Mouse (Mus musculus): Measurements from ENCODE around the gene Tmsb10.
A peak's percentile ranks its signal among the peaks of the same experiment; 100 is the strongest.

The Tmsb10 gene

GRCm38 (mm10) chr6:72958662-72959071 lies at the start of gene Tmsb10:
Gene Tmsb10, minus strand, starts transcription at chr6:72958748.
- DNase-seq, result no peak

- no peak for DNase-seq
Measured at GRCm38 (mm10) chr6:73003601-73004000, 45.1 kb upstream of the Tmsb10 start.

GRCm38 (mm10) chr6:73002391-73002790 lies 43.8 kb upstream of the Tmsb10 start:
- DNase-seq, result no peak

DNA sequence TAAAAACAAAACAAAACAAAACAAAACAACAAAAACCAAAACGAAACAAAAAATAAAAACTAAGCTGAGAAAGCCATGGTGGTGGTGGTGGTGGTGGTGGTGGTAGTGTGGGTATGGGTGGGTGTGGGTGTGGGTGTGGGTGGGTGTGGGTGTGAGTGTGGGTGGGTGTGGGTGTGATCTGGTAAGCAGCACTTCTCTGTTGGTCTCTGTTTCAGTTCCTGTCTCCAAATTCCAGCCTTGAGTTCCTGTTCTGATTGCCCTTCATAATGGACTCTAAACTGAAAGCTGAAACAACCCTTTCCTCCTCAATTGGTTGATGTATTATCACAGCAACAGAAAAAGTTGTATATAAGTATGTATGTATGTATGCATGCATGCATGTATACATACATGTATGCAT lies 40.3 kb upstream of the Tmsb10 start:
- no peak for DNase-seq

DNA sequence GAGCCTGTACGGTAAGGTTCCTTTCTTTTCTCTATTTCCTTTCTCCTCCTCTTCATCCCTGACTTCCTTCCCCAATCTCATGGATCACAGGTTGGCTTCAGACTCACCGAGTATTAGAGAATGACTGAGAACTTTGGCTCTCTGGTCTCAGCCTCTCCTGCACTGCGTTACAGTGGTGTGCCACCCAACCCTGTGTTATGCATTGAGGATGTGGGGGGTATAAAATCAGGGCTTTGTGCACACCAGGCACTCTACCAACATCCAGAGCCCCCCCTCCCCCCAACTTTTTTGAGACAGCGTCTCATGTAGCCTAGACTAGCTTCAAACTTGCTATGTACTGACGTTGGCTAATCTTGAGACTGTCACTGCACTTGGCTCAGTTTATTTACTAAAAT lies 35.1 kb upstream of the Tmsb10 start:
- DNase-seq, result no peak

DNA sequence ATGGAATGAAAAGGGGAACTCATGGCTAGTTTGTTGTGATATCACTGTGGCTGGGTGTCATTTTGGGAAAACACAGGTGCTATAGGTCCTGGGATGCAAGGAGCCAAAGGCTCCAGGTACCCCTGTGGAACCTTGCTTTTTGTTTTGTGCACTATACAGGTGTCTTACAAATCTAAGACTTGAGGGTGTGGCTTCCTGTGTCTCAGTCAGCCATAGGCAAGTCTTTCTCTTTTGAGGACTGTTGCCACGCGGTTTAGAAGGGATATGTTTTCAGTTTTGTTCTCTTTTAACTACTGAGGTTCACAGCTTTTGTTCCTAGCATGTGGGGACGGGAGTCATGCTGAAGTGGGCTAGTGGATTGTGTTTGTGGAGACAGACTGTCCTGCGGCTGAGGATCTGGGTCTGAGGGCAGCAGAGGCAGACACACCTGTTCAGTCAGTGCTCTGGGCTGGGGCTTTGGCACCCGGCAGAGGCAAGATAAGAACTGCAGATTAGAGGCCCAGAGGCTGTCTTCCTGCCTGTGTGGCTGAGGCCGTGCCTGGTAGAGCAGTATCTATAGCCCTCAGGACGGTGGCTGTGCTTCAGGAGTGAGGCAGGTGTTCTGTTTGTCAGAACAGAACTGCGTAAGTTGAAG lies 34.6 kb upstream of the Tmsb10 start:
- DNase-seq, result no peak

DNA sequence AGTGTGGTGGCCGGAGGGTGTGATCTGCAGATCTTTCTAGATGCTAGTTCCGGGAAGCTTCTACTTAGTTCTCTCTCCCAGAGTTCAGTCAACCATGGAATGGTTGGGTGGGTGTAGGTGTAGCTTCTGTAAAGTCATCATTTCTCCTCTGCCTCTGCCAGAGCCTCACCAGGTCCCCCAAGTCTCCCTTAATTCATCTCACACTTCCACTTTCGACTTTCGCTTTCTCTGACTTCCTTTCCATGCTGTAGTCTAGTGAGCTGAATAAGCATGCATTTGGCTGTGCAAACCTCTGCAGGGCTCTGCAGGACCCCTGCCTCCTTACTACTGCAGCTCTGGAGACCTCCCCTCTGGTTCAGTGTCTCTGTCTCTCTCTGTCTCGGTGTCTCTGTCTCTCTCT lies 31.7 kb upstream of the Tmsb10 start:
- DNase-seq, result no peak

DNA sequence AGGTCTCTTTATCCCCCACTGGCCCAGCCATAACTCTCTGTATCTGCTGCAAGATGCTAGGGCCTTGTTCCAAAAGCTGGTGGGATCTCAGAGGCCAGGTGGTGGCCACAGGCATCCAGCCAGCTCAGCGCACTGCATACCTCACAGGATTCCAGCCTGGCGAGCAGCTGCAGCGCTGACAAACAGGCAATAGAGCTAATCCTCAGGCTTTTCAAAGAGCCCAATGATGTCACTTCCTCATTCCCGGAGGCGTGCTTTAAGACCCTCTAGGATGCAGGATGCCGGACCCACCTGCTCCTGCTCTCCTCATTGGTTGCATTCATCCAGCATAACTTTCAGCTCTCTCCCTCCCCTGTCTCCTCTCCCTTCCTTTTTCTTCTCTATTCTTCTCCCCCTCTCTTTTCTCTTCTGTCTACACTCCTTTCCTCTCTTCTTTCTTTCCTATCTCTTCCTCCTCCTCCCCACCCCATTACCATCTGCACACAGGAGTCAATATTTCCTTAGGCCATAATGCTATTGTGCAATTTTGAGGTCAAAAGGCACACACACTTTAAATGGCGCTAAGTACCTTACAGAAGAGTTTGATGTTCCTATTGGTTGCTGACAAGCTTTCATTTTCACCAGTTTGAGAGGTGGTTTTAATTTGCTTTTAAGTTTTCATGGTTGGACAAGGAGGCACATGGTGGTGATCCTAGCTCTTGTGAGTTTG lies 30.6 kb upstream of the Tmsb10 start:
- DNase-seq, result no peak

- DNase-seq, result no peak
Measured at GRCm38 (mm10) chr6:72982506-72982905, 24.0 kb upstream of the Tmsb10 start.

- DNase-seq, result no peak
Measured at GRCm38 (mm10) chr6:72981851-72982250, 23.3 kb upstream of the Tmsb10 start.

DNA sequence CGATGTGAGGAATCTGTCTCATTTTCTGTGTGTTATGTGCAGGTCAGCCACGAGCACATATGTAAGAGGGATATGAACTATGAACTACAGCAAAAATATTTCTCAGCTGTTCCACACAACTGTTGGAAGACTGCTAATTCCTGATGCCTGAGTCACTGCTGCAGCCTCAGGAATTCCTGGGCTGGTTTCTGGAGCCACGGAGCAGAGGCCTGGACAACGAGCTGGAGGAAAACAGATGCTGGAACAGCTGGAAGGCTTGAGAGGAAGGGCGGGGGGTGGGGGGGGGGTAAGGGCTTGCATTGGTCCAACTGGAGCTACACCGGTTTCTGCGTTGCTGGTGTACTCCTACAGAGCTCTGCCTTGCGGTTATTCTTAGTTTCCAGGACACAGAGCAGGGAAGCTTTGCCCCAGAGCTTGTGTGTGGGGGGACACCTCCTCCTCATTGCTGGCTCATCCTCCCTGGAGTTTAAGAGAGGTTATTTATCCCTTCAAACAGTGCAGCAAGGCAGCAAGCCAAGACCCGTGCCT lies 22.6 kb upstream of the Tmsb10 start:
- no peak for DNase-seq

GRCm38 (mm10) chr6:72976866-72977265 lies 18.3 kb upstream of the Tmsb10 start:
- no peak for DNase-seq

DNA sequence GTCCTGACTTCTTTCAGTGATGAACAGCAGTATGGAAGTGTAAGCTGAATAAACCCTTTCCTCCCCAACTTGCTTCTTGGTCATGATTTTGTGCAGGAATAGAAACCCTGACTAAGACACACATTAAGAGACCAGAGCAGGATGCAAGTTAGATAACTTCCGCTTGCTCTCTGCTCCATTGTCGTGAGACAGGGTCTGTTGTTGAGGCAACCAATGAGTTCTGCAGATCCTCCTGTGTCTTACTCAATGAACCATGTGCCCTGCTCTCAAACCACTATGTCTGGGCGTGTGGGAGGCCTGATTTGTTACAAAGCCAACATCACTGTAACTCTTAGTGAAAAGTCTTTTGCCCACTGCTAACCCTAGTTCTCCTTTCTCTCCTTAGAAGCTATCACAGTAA lies 12.5 kb upstream of the Tmsb10 start:
- DNase-seq, result no peak

GRCm38 (mm10) chr6:72969787-72970186 lies 11.2 kb upstream of the Tmsb10 start:
- DNase-seq, result no peak

DNA sequence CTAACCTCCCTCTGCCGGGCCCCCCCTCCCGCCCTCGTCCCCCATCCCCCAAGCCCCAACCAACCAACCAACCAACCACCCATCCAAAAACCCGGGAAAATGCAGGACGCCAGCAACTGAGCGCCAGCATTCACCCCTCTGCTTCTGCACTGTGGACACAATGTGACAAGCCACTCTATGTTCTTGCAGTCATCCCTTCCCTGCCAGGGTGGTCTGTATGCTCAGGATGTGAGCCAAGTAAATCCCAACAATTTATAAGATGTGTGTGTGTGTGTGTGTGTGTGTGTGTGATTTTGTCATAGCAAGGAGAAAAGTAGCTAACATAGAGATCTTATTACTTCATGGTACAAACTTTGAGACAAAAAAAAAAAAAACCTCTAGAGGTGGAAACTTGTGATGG lies 6.7 kb upstream of the Tmsb10 start:
- no peak for DNase-seq

DNA sequence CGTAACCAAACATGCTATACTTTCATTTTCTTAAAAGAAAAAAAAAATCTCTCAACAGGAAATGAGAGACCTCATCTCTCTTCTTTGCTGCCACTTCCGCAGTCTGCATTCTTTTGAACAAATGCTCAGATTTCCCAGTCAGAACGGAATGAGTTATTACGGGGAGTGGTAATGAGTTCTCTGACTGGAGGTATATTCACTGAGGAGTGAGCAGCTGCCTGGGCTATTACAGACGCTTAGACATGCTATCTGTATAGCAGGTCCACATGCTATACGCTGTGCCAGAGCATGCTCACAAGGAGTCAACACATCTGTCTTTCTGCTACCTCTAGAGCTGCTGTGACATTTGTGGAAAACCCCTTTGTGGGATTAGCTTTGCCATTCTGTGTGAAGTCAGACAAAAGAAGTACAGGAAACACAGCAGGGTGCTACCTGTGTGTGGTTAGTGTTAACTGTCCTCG lies 3.8 kb upstream of the Tmsb10 start:
- no peak for DNase-seq

DNA sequence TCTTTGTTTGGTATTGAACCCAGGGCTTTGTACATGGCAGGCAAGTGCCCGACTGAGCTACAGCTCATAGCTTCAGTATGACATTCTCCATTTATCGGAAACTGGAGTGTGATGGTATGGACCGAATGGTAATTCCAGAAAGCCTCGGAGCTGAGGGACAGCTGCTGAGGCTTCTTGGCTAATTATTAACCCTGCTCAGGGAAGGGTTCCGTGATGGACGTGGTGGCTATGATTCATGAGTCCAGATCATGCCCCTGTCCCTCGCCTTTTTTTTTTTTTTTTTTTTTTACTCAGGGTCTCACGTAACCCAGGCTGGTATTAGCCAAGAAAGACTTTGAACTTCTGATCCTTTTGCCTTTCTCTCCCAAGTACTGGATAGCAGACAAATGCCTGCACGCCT lies 3.1 kb upstream of the Tmsb10 start:
- no peak for DNase-seq

DNA sequence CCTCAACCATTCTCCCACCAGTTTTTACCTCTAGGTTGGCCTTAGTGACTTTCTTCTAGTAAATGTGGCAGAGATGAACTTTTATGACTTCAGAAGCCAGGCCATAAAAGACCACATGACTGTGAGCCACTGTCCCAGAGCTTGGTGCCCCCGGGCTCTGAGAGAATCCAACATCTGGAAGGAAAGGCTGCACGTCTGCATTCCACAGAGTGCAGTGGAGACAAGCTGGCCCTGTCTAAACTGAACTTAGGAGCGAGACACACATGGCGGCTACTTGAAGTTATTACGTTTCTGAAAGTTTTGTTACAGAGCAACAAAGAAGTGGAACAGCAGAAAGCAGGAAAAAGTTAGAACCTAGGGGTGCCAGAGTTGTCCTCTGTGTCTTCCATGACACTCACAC lies 2.1 kb upstream of the Tmsb10 start:
- no peak for DNase-seq

DNA sequence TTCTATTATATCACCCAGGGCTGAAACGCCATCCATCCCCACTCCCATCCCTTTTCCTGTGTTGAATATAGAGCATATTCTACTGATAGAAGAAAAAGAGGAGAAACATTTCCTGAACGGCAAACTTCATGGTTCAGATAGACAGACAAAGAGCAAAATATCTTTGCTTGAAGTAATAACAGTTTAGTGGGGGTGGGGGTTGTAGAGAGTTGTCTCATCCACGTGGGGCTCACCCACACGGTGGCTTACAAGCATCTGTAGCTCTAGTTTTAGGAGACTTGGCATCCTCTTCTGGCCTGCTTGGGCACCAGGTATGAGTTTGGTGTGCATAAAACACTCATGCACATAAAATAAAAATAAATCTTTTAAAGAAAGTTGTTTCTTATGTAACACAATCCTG lies 627 bp upstream of the Tmsb10 start:
- no peak for DNase-seq

- DNase-seq, result peak; percentile 84
Measured at GRCm38 (mm10) chr6:72957676-72958641, 589 bp downstream of the Tmsb10 start.

DNA sequence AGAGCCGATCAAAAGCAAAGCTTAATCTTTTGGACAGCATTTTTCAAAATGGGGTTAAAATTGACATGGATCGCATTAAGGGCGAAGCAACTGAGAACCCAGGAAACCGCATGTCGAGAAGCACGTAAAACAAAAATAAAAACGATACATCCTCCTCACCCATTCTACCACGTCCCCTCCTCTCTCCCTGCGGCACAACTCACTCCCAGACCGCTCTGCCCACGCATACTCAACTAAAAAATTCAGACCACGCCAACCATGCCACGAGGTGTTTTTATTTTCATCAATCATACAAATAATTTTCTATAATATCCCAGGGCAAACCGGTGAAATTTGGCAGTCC lies 1.5 kb downstream of the Tmsb10 start:
- DNase-seq, result no peak

GRCm38 (mm10) chr6:72956199-72957092 lies 2.1 kb downstream of the Tmsb10 start:
- DNase-seq, result no peak

Measured in kidney, adult 18-20 months (tissue).